Mouse (Mus musculus): Measurements from ENCODE around the gene Klhl32. TPM values are rescaled to one million over a fixed set of nuclear protein-coding genes. Genes with fewer than 3 reads are reported as not detected.
"Not testable (repeated sequence)": the region's sequence is repeated elsewhere in the genome, so short reads cannot be mapped to it uniquely, and the experiment has no call there.

Klhl32 gene
- not detected in 2 replicates for polyA plus RNA-seq (2012; ENCODE audit: insufficient read depth, insufficient read length, missing spikeins)

DNA sequence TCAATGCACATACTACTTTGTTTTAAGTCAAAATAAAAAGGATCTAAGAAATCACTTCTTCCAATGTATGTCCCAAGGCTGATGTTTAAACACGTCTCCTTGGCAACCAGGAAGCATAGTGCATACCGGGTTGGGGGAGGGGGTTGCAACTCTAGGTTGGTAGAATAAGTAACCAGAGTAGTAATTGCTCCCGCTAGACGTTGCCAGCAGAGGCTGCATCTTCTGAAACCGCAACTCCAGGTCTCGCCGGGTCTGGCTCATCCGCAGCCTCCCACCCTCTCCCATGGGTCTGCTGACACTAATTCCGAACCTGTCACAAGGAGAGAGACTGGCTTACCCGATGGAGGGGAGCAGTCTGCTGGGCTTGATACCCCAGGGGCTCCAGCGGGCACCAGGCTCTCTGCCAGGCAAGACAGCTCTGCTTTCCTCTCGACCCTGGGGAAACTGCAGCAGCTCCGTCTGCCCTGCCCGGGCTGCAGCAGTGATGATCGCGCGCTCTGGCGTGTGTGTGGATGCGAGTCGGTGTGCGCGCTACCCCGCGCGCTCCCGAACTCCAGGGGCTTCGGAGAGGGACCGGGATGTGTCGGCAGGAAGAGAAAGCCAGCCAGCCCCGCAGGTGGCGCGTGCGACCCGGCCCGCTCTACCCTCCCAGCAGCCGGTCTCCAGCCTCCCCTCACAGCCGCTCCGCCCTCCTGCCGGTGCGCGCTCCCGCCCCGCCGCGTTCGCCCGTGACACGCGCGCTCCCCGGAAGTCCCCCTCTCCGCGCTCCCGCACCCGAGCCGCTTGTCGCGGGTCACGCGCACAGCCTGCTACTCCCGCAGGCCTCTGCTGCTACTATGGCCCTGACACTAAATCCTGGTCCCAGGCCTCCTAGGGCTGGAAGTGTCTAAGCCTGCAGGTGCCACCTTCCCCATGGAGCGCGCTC lies at the start of gene Klhl32:
Gene Klhl32 (minus strand): TSS at position 724 of the 925 bp plus-strand sequence.
- Histone ChIP-seq H3K4me3 (ENCODE audit: insufficient read depth, low read length) (peak within 1 kb of the TSS; percentile 67), H3K4me1 (ENCODE audit: control insufficient read depth, insufficient read depth, low read length) (no peaks in the 10 kb centered on the region), H3K27ac (ENCODE audit: insufficient read depth, low read depth, low read length) (no peak within 1 kb of the TSS)
- no peak for TF ChIP-seq CTCF (IDR thresholded peaks at IDR 0.05; ENCODE audit: low read depth, low read length)
- no peak for TF ChIP-seq POLR2A (IDR thresholded peaks at IDR 0.05; ENCODE audit: borderline replicate concordance, low read depth, low read length)

DNA sequence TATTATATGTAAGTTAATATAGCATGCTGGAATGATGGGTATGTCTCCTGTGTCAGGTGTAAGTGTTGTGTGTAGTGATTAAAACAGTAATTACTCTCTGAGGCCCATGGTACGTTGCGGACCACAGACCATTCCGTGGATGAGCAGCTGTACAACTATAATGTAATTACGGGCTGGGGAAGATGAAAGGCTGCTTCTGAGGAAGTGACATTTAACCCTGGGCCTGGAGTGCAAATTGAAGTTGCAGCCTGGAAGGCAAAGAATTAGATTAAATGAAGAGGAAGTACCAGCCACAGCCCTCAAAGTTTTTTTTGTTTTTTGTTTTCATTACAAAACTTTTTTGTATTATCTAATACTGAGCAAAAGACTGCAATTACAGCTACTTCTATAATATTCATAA lies 48.2 kb upstream of the Klhl32 start:
- Histone ChIP-seq H3K4me3 (ENCODE audit: insufficient read depth, low read length) (peak overlapping the region; percentile 93), H3K4me1 (ENCODE audit: control insufficient read depth, insufficient read depth, low read length) (no peaks in the 10 kb centered on the region), H3K27ac (ENCODE audit: insufficient read depth, low read depth, low read length) (0 out of 2 replicates have a peak overlapping the region, but pooled peaks have one; percentile 23)
- TF ChIP-seq POLR2A (IDR thresholded peaks at IDR 0.05; ENCODE audit: borderline replicate concordance, low read depth, low read length) (no peak), CTCF (IDR thresholded peaks at IDR 0.05; ENCODE audit: low read depth, low read length) (no peak)

- peak overlapping the region; percentile 53 for H3K27ac ChIP-seq (ENCODE audit: insufficient read depth, low read depth, low read length)
- H3K4me3 ChIP-seq (ENCODE audit: insufficient read depth, low read length), result peak overlapping the region; percentile 93
- H3K4me1 ChIP-seq (ENCODE audit: control insufficient read depth, insufficient read depth, low read length), result no peaks in the 10 kb centered on the region
- no peak for TF ChIP-seq CTCF (IDR thresholded peaks at IDR 0.05; ENCODE audit: low read depth, low read length)
- no peak for TF ChIP-seq POLR2A (IDR thresholded peaks at IDR 0.05; ENCODE audit: borderline replicate concordance, low read depth, low read length)
Measured at GRCm38 (mm10) chr4:24898636-24899035, 47.7 kb upstream of the Klhl32 start.

GRCm38 (mm10) chr4:24897851-24898515 lies 47.1 kb upstream of the Klhl32 start, which contains the start of gene Ndufaf4:
TSS of gene Ndufaf4 (plus strand) at chr4:24898083.
- TF ChIP-seq POLR2A (IDR thresholded peaks at IDR 0.05; ENCODE audit: borderline replicate concordance, low read depth, low read length) (no peak), CTCF (IDR thresholded peaks at IDR 0.05; ENCODE audit: low read depth, low read length) (peak; percentile 36; the same call in 1 of the 2 replicates)
- Histone ChIP-seq H3K4me3 (ENCODE audit: insufficient read depth, low read length) (peak within 1 kb of the TSS; percentile 93), H3K27ac (ENCODE audit: insufficient read depth, low read depth, low read length) (peak within 1 kb of the TSS; percentile 53), H3K4me1 (ENCODE audit: control insufficient read depth, insufficient read depth, low read length) (no peaks in the 10 kb centered on the region)

DNA sequence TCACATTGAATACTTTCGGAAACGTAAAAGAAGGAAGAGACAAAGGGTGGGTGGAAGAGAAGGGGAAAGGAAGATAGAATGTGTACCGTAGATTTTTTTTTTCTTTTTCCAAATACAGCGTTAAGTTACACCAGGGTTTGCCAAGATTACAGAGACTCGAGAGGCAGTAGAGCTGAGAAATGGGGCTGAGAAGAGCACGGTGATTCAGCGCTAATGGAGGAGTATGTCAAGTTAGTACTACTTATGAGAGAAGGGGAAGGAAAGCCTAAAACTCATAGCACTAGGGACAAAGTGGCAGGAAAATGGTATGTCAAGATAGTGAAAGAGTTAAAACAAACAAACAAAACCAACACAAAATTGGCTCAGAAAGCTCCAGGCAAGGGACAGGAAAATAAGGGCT lies 46.4 kb upstream of the Klhl32 start:
- Histone ChIP-seq H3K4me3 (ENCODE audit: insufficient read depth, low read length) (peak overlapping the region; percentile 60), H3K27ac (ENCODE audit: insufficient read depth, low read depth, low read length) (no peak overlapping the region), H3K4me1 (ENCODE audit: control insufficient read depth, insufficient read depth, low read length) (no peaks in the 10 kb centered on the region)
- no peak for TF ChIP-seq POLR2A (IDR thresholded peaks at IDR 0.05; ENCODE audit: borderline replicate concordance, low read depth, low read length)
- TF ChIP-seq CTCF (IDR thresholded peaks at IDR 0.05; ENCODE audit: low read depth, low read length), result no peak

- TF ChIP-seq CTCF (IDR thresholded peaks at IDR 0.05; ENCODE audit: low read depth, low read length) (no peak), POLR2A (IDR thresholded peaks at IDR 0.05; ENCODE audit: borderline replicate concordance, low read depth, low read length) (no peak)
- no peak overlapping the region for H3K4me3 ChIP-seq (ENCODE audit: insufficient read depth, low read length)
Measured at GRCm38 (mm10) chr4:24896829-24897228, 45.9 kb upstream of the Klhl32 start.

GRCm38 (mm10) chr4:24894625-24895024 lies 43.7 kb upstream of the Klhl32 start:
- no peak overlapping the region for H3K4me3 ChIP-seq (ENCODE audit: insufficient read depth, low read length)
- TF ChIP-seq POLR2A (IDR thresholded peaks at IDR 0.05; ENCODE audit: borderline replicate concordance, low read depth, low read length) (no peak), CTCF (IDR thresholded peaks at IDR 0.05; ENCODE audit: low read depth, low read length) (no peak)
- no peak overlapping the region for H3K27ac ChIP-seq (ENCODE audit: insufficient read depth, low read depth, low read length)
- H3K4me1 ChIP-seq (ENCODE audit: control insufficient read depth, insufficient read depth, low read length), result no peaks in the 10 kb centered on the region

More at GRCm38 (mm10) chr4:24896829-24897228, 45.9 kb upstream of the Klhl32 start:
- no peak overlapping the region for H3K27ac ChIP-seq (ENCODE audit: insufficient read depth, low read depth, low read length)
- H3K4me1 ChIP-seq (ENCODE audit: control insufficient read depth, insufficient read depth, low read length), result no peaks in the 10 kb centered on the region

DNA sequence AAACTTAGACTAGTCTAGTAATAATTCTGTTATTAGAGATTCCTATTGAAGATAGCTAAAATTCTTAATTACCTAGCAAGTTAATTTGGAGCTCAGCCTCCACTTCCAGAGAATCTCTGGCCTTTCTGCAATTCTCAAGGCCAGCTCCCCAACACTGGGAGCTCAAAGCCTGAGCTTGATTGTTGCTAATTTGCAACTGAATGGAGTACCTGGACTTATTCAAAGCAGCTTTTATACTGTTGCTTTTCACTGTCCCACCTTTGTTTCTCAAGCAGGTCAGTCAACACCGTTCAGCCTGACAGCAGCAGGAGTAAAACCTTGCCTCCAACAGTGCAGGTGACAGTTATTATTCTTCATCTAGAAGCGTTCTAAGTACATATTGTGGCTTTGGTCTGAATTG lies 41.4 kb upstream of the Klhl32 start:
- not testable (repeated sequence) for H3K4me3 ChIP-seq (ENCODE audit: insufficient read depth, low read length); H3K27ac ChIP-seq (ENCODE audit: insufficient read depth, low read depth, low read length); H3K4me1 ChIP-seq (ENCODE audit: control insufficient read depth, insufficient read depth, low read length)

GRCm38 (mm10) chr4:24889386-24889785 lies 38.5 kb upstream of the Klhl32 start:
- H3K4me3 ChIP-seq (ENCODE audit: insufficient read depth, low read length); H3K27ac ChIP-seq (ENCODE audit: insufficient read depth, low read depth, low read length); H3K4me1 ChIP-seq (ENCODE audit: control insufficient read depth, insufficient read depth, low read length): not testable (repeated sequence)

DNA sequence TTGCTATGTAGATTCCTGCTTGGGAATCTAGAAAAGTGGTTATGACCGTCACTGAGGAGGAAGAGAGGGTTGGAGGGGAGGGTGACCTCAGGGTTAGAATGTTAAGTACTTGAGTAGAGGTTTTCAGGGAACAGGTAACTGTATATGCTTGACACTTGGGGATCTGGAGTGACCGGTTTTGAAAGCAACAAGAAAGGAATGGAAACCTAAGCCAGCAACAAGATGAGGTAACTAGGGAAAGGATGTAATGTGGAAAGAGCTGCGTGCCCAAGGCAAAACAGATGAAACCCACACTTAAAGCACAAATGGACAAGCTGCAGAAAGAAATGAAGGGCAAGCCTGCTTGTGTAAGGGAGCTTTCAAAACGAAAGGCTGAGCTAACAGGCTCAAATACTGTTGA lies 18.3 kb upstream of the Klhl32 start:
- H3K4me1 ChIP-seq (ENCODE audit: control insufficient read depth, insufficient read depth, low read length), result no peaks in the 10 kb centered on the region
- no peak overlapping the region for H3K27ac ChIP-seq (ENCODE audit: insufficient read depth, low read depth, low read length)
- H3K4me3 ChIP-seq (ENCODE audit: insufficient read depth, low read length), result no peak overlapping the region
- TF ChIP-seq POLR2A (IDR thresholded peaks at IDR 0.05; ENCODE audit: borderline replicate concordance, low read depth, low read length), result no peak
- TF ChIP-seq CTCF (IDR thresholded peaks at IDR 0.05; ENCODE audit: low read depth, low read length), result no peak
